ENCODE assay signal across 10 mouse cellular contexts in genomic region chr4:137469845-137470692, GRCm38 (mm10). TPM values are rescaled to one million over a fixed set of nuclear protein-coding genes. Genes with fewer than 3 reads are reported as not detected.
DNase-seq lines count a peak whose midpoint lies in the region; ATAC-seq lines count a peak whose summit lies in the region.
"Had no signal": no experiment of that assay in that cellular context is flagged by ENCODE, and none has a peak within 500 bp of the region (broad histone marks: within the 10 kb centered on the region; RNA-seq: fewer than 3 reads in every experiment).

No protein-coding gene starts in this region.

- no peaks in the 10 kb centered on the region for H3K9me3 ChIP-seq in heart, embryonic 11.5 days (replicated peaks; ENCODE audit: control insufficient read depth, low read length)
- H3K9me3 ChIP-seq in hindbrain, embryonic 13.5 days, result no peaks in the 10 kb centered on the region
- H3K9me3 ChIP-seq in midbrain, embryonic 13.5 days, result no peaks in the 10 kb centered on the region

- H3K27ac ChIP-seq in heart, embryonic 11.5 days (ENCODE audit: low read depth, low read length), result peak overlapping the region; percentile 87
- no peak overlapping the region for H3K27ac ChIP-seq in hindbrain, embryonic 13.5 days
- H3K27ac ChIP-seq in midbrain, embryonic 13.5 days, result no peak overlapping the region

- ATAC-seq in heart, embryonic 11.5 days (replicated peaks; ENCODE audit: insufficient number of reproducible peaks, low FRiP score, low TSS enrichment), result no peak
- ATAC-seq in hindbrain, embryonic 13.5 days (ENCODE audit: low FRiP score), result no peak
- peak; percentile 19 for ATAC-seq in midbrain, embryonic 13.5 days
- ATAC-seq: Patski had no signal

- WGBS in heart, embryonic 11.5 days (ENCODE audit: insufficient replicate concordance), result 24% methylated on average over 15 of the region's 15 CpGs
- 35% methylated on average over 15 of the region's 15 CpGs for WGBS in hindbrain, embryonic 13.5 days
- WGBS in midbrain, embryonic 13.5 days, result 32% methylated on average over 15 of the region's 15 CpGs

- H3K4me2 ChIP-seq in heart, embryonic 11.5 days, result peak overlapping the region; percentile 75
- H3K4me2 ChIP-seq in hindbrain, embryonic 13.5 days, result peak overlapping the region; percentile 96
- peak overlapping the region; percentile 98 for H3K4me2 ChIP-seq in midbrain, embryonic 13.5 days (replicated peaks)

- H3K27me3 ChIP-seq in heart, embryonic 11.5 days (ENCODE audit: control insufficient read depth, insufficient read depth, low read length), result no peaks in the 10 kb centered on the region
- H3K27me3 ChIP-seq in hindbrain, embryonic 13.5 days, result peaks cover 12% of the 10 kb centered on the region
- peaks cover 7% of the 10 kb centered on the region for H3K27me3 ChIP-seq in midbrain, embryonic 13.5 days
- H3K27me3 ChIP-seq: Patski had no signal

- H3K4me1 ChIP-seq in heart, embryonic 11.5 days (ENCODE audit: control insufficient read depth, insufficient read depth, low read length), result peaks cover 72% of the 10 kb centered on the region
- peaks cover 43% of the 10 kb centered on the region for H3K4me1 ChIP-seq in hindbrain, embryonic 13.5 days (replicated peaks)
- H3K4me1 ChIP-seq in midbrain, embryonic 13.5 days (replicated peaks), result peaks cover 23% of the 10 kb centered on the region

- intact Hi-C loops in heart, postnatal 14 days (cut with DNase I), result loop anchor here (1.0 kb wide), 1 partner anchor 8 kb away; no protein-coding TSS in a partner anchor

- peak overlapping the region; percentile 94 for H3K4me3 ChIP-seq in heart, embryonic 11.5 days (ENCODE audit: low read depth, low read length)
- H3K4me3 ChIP-seq in hindbrain, embryonic 13.5 days, result peak overlapping the region; percentile 53
- 0 out of 2 replicates have a peak overlapping the region, but pooled peaks have one; percentile 55 for H3K4me3 ChIP-seq in midbrain, embryonic 13.5 days (replicated peaks)

- no peak for DNase-seq in heart, postnatal 14 days
- peak; percentile 97 for DNase-seq in ZHBTc4 (ENCODE audit: low read depth, low spot score)
- no peak for DNase-seq in cerebellum, postnatal 10 days
- DNase-seq in cerebellum, adult 18-20 months, result no peak
- DNase-seq in embryo, embryonic 10 days (ENCODE audit: low spot score), result no peak

- peak overlapping the region; percentile 97 for H3K9ac ChIP-seq in heart, embryonic 11.5 days (ENCODE audit: low read depth, low read length)
- H3K9ac ChIP-seq in hindbrain, embryonic 13.5 days, result peak overlapping the region; percentile 77; the same call in 1 of the 2 replicates
- 0 out of 2 replicates have a peak overlapping the region, but pooled peaks have one; percentile 16 for H3K9ac ChIP-seq in midbrain, embryonic 13.5 days (replicated peaks)

- H3K36me3 ChIP-seq in heart, embryonic 11.5 days (ENCODE audit: control insufficient read depth, insufficient read depth, low read length), result no peaks in the 10 kb centered on the region; the same call in 1 of the 2 replicates
- no peaks in the 10 kb centered on the region for H3K36me3 ChIP-seq in hindbrain, embryonic 13.5 days
- H3K36me3 ChIP-seq in midbrain, embryonic 13.5 days, result no peaks in the 10 kb centered on the region

RNA-seq across cellular contexts. Expression of gene Hspg2, which starts 1.5 kb away (rescaled TPM):
- 55.5 and 56.4 TPM in 2 replicates for polyA plus RNA-seq in heart, embryonic 11.5 days (2014; fragmentation: Nextera tagmentation; extraction: Ambion mirVana)
- total RNA-seq in heart, postnatal 14 days (2021), result 100 to 1,000 TPM; 436 to 447 TPM
- 6.1 and 6.8 TPM in 2 replicates for polyA plus RNA-seq in hindbrain, embryonic 13.5 days (2015; fragmentation: Nextera tagmentation; extraction: Ambion mirVana)
- polyA plus RNA-seq in midbrain, embryonic 13.5 days (2015; fragmentation: Nextera tagmentation; extraction: Ambion mirVana), result 4.2 and 5.0 TPM in 2 replicates

RNA-seq across cellular contexts. Expression of gene 1700013G24Rik, which starts 17.0 kb away (rescaled TPM):
- polyA plus RNA-seq in heart, embryonic 11.5 days (2014; fragmentation: Nextera tagmentation; extraction: Ambion mirVana), result not detected in 2 replicates
- not detected for total RNA-seq in heart, postnatal 14 days (2021)
- polyA plus RNA-seq in hindbrain, embryonic 13.5 days (2015; fragmentation: Nextera tagmentation; extraction: Ambion mirVana), result not detected in 2 replicates
- polyA plus RNA-seq in midbrain, embryonic 13.5 days (2015; fragmentation: Nextera tagmentation; extraction: Ambion mirVana), result not detected in 2 replicates
- polyA plus RNA-seq: frontal cortex, adult 2 months; Patski had no signal

RNA-seq across cellular contexts. Expression of gene Cela3b, which starts 39.7 kb away (rescaled TPM):
- not detected in 2 replicates for polyA plus RNA-seq in heart, embryonic 11.5 days (2014; fragmentation: Nextera tagmentation; extraction: Ambion mirVana)
- total RNA-seq in heart, postnatal 14 days (2021), result not detected
- not detected in 2 replicates for polyA plus RNA-seq in hindbrain, embryonic 13.5 days (2015; fragmentation: Nextera tagmentation; extraction: Ambion mirVana)
- not detected in 2 replicates for polyA plus RNA-seq in midbrain, embryonic 13.5 days (2015; fragmentation: Nextera tagmentation; extraction: Ambion mirVana)
- polyA plus RNA-seq: frontal cortex, adult 2 months; Patski had no signal

Comparison
In these comparisons a context has a peak if more than half of its experiments do, and no peak if none do; other contexts are left out.
1. H3K9ac ChIP-seq: peak in every context shown above with its lines; median percentile 97 in heart, embryonic 11.5 days; 77 in hindbrain, embryonic 13.5 days; 16 in midbrain, embryonic 13.5 days.